In genomic region chr11:78396950-78397349, GRCm38 (mm10) we compare ENCODE assay signal across 10 mouse cellular contexts. TPM values are rescaled to one million over a fixed set of nuclear protein-coding genes. Genes with fewer than 3 reads are reported as not detected.
DNase-seq lines count a peak whose midpoint lies in the region; ATAC-seq and TF ChIP-seq lines count a peak whose summit lies in the region.
"Had no signal": no experiment of that assay in that cellular context is flagged by ENCODE, and none has a peak within 500 bp of the region (broad histone marks: within the 10 kb centered on the region; RNA-seq: fewer than 3 reads in every experiment).

No protein-coding gene starts in this region.

- H3K9ac ChIP-seq in heart, embryonic 11.5 days (ENCODE audit: low read depth, low read length) = no peak overlapping the region
- 0 out of 2 replicates have a peak overlapping the region, but pooled peaks have one; percentile 16 for H3K9ac ChIP-seq in hindbrain, embryonic 15.5 days

- no peak for DNase-seq in heart, postnatal 36 days
- peak; percentile 5 for DNase-seq in brain, embryonic 14.5 days (ENCODE audit: low read depth)
- peak; percentile 49 for DNase-seq in lung, postnatal 36 days
- DNase-seq in B cell, adult 2 months = no peak
- no peak for DNase-seq in layer of hippocampus, adult 9-10 months (ENCODE audit: low spot score)

- peaks cover 13% of the 10 kb centered on the region for H3K27me3 ChIP-seq in heart, embryonic 11.5 days (ENCODE audit: control insufficient read depth, insufficient read depth, low read length)
- H3K27me3 ChIP-seq in hindbrain, embryonic 15.5 days = 0 out of 2 replicates have a peak, but pooled peaks cover 4% of the 10 kb centered on the region

- no peak for TF ChIP-seq POLR2A in brain, embryonic 14.5 days (IDR thresholded peaks at IDR 0.05; ENCODE audit: borderline replicate concordance, extremely low read depth, insufficient read depth, insufficient read length, poor library complexity, severe bottlenecking)

- H3K4me1 ChIP-seq in heart, embryonic 11.5 days (ENCODE audit: control insufficient read depth, insufficient read depth, low read length) = no peaks in the 10 kb centered on the region
- H3K4me1 ChIP-seq in hindbrain, embryonic 15.5 days (replicated peaks) = peaks cover 8% of the 10 kb centered on the region

- peak overlapping the region; percentile 50 for H3K4me2 ChIP-seq in heart, embryonic 11.5 days
- H3K4me2 ChIP-seq in hindbrain, embryonic 15.5 days = peak overlapping the region; percentile 49

- TF ChIP-seq CTCF in brain, embryonic 14.5 days (IDR thresholded peaks at IDR 0.05; ENCODE audit: borderline replicate concordance, extremely low read depth, insufficient read depth, insufficient read length) = no peak

- 45% methylated on average over 11 of the region's 11 CpGs for WGBS in heart, embryonic 11.5 days (ENCODE audit: insufficient replicate concordance)
- 31% methylated on average over 11 of the region's 11 CpGs for WGBS in hindbrain, embryonic 15.5 days

- H3K4me3 ChIP-seq in heart, embryonic 11.5 days (ENCODE audit: low read depth, low read length) = 0 out of 2 replicates have a peak overlapping the region, but pooled peaks have one; percentile 8
- no peak overlapping the region for H3K4me3 ChIP-seq in hindbrain, embryonic 15.5 days

- H3K36me3 ChIP-seq in heart, embryonic 11.5 days (ENCODE audit: control insufficient read depth, insufficient read depth, low read length) = no peaks in the 10 kb centered on the region
- H3K36me3 ChIP-seq in hindbrain, embryonic 15.5 days = no peaks in the 10 kb centered on the region

- no peak overlapping the region for H3K27ac ChIP-seq in heart, embryonic 11.5 days (ENCODE audit: low read depth, low read length)
- H3K27ac ChIP-seq in hindbrain, embryonic 15.5 days (replicated peaks) = no peak overlapping the region

- ATAC-seq in heart, embryonic 11.5 days (replicated peaks; ENCODE audit: insufficient number of reproducible peaks, low FRiP score, low TSS enrichment) = no peak
- no peak for ATAC-seq in hindbrain, embryonic 15.5 days (ENCODE audit: low FRiP score, low read depth)
- ATAC-seq in frontal cortex, adult (ENCODE audit: low TSS enrichment) = no peak

- H3K9me3 ChIP-seq in heart, embryonic 11.5 days (replicated peaks; ENCODE audit: control insufficient read depth, low read length) = no peaks in the 10 kb centered on the region
- no peaks in the 10 kb centered on the region for H3K9me3 ChIP-seq in hindbrain, embryonic 15.5 days

- intact Hi-C loops in heart, postnatal 36 days (cut with DNase I) = no loop called here

RNA-seq across cellular contexts. Expression of gene Foxn1, which starts 10.6 kb away (rescaled TPM):
- 0.07 and 0.29 TPM in 2 replicates for polyA plus RNA-seq in heart, embryonic 11.5 days (2014; fragmentation: Nextera tagmentation; extraction: Ambion mirVana)
- total RNA-seq in heart, postnatal 36 days (2021) = not detected
- polyA plus RNA-seq in brain, embryonic 14.5 days (2012; rRNA removed) = 0.03 TPM in 2 replicates
- polyA plus RNA-seq in hindbrain, embryonic 15.5 days (2015; fragmentation: Nextera tagmentation; extraction: Ambion mirVana) = not detected in 2 replicates
- total RNA-seq: common myeloid progenitor, adult 5-6 weeks had no signal
- polyA plus RNA-seq: large intestine, adult 2 months had no signal

RNA-seq across cellular contexts. Expression of gene Slc13a2, which starts 25.1 kb away (rescaled TPM):
- polyA plus RNA-seq in heart, embryonic 11.5 days (2014; fragmentation: Nextera tagmentation; extraction: Ambion mirVana) = not detected in 2 replicates
- total RNA-seq in heart, postnatal 36 days (2021) = not detected
- polyA plus RNA-seq in brain, embryonic 14.5 days (2012; rRNA removed) = not detected in 2 replicates
- not detected in 2 replicates for polyA plus RNA-seq in hindbrain, embryonic 15.5 days (2015; fragmentation: Nextera tagmentation; extraction: Ambion mirVana)
- total RNA-seq: common myeloid progenitor, adult 5-6 weeks had no signal

RNA-seq across cellular contexts. Expression of gene Unc119, which starts 53.7 kb away (rescaled TPM):
- 44.9 and 48.1 TPM in 2 replicates for polyA plus RNA-seq in heart, embryonic 11.5 days (2014; fragmentation: Nextera tagmentation; extraction: Ambion mirVana)
- 1 to 10 TPM; 5.3 to 6.2 TPM for total RNA-seq in heart, postnatal 36 days (2021)
- polyA plus RNA-seq in brain, embryonic 14.5 days (2012; rRNA removed) = 137 and 174 TPM in 2 replicates
- 88.3 and 94.3 TPM in 2 replicates for polyA plus RNA-seq in hindbrain, embryonic 15.5 days (2015; fragmentation: Nextera tagmentation; extraction: Ambion mirVana)

Comparison
In these comparisons a context has a peak if more than half of its experiments do, and no peak if none do; other contexts are left out.
1. DNase-seq: peak in brain, embryonic 14.5 days (single experiment) and lung, postnatal 36 days (single experiment); none in heart, postnatal 36 days (0 of 2), B cell, adult 2 months (0 of 2) and layer of hippocampus, adult 9-10 months (single experiment).